Mouse (Mus musculus) stomach, postnatal 0 days (tissue): Measurements from ENCODE around the gene Otog.

ENCODE experiments used
- CTCF ChIP-seq: IDR thresholded peaks from 2 replicates; pipeline ENCODE4 v1.5.1; 2016; ENCODE audit warnings: antibody characterized with exemption, low read depth, mild to moderate bottlenecking, moderate library complexity
- EP300 ChIP-seq: optimal IDR thresholded peaks from 2 replicates; pipeline ENCODE3; 2016; ENCODE audit warnings: antibody characterized with exemption

- TF ChIP-seq CTCF (no peak), EP300 (no peak)
Observed at GRCm38 (mm10) chr7:46296330-46296729, 55.5 kb downstream of the Otog start.
